Mouse (Mus musculus) intestine, embryonic 14.5 days (tissue): Measurements from ENCODE around the gene Gm4981. TPM values are rescaled to one million over a fixed set of nuclear protein-coding genes. Genes with fewer than 3 reads are reported as not detected.

Experiments
- ATAC-seq: fragments of 200-750 bp; cut with Nextera tagmentation; replicated peaks from 2 replicates; pipeline ENCODE4 v1.8.0; 2017; ENCODE audit warnings: low read depth, moderate number of reproducible peaks, moderate TSS enrichment, moderate library complexity; ENCODE audit not compliant: low FRiP score, low TSS enrichment
- DNase-seq: peaks from one replicate; pipeline ENCODE4 v3.0.0-alpha.2; 2018; ENCODE audit warnings: low spot score
- H3K27ac ChIP-seq: fragments of 300-500 bp; sonication (generic); 2 replicates; pipeline ENCODE4 v1.5.1; 2014; ENCODE audit warnings: low read depth, mild to moderate bottlenecking, control low read depth
- H3K27me3 ChIP-seq: fragments of 300-500 bp; sonication (generic); replicated peaks from 2 replicates; pipeline ENCODE4 v1.6.1; 2014; ENCODE audit warnings: low read length, control low read depth; ENCODE audit not compliant: control insufficient read depth, insufficient read depth
- H3K36me3 ChIP-seq: fragments of 300-500 bp; sonication (generic); 2 replicates; pipeline ENCODE4 v1.6.1; 2014; ENCODE audit warnings: low read length, control low read depth; ENCODE audit not compliant: control insufficient read depth, insufficient read depth
- H3K4me1 ChIP-seq: fragments of 300-500 bp; sonication (generic); replicated peaks from 2 replicates; pipeline ENCODE4 v1.6.1; 2014; ENCODE audit warnings: low read length, control low read depth, mixed read lengths; ENCODE audit not compliant: control insufficient read depth, insufficient read depth
- H3K4me2 ChIP-seq: fragments of 300-500 bp; sonication (generic); 2 replicates; pipeline ENCODE4 v1.6.1; 2014; ENCODE audit warnings: low read length
- H3K4me3 ChIP-seq: fragments of 300-500 bp; sonication (generic); 2 replicates; pipeline ENCODE4 v1.5.1; 2014; ENCODE audit warnings: low read depth, low read length, control low read depth, mixed read lengths
- H3K9ac ChIP-seq: fragments of 300-500 bp; sonication (generic); 2 replicates; pipeline ENCODE4 v1.6.1; 2014; ENCODE audit warnings: mild to moderate bottlenecking, low read length
- H3K9me3 ChIP-seq: fragments of 300-500 bp; sonication (generic); 2 replicates; pipeline ENCODE4 v1.6.1; 2016; ENCODE audit warnings: low read length, control low read depth; ENCODE audit not compliant: control insufficient read depth
- WGBS: fragments of 180-500 bp; shearing (Covaris S2); extraction: QIAGEN DNeasy Blood & Tissue Kit; methylation state at CpG from one replicate; pipeline ENCODE4 v1.1.7; 2014; 5-methylcytosine and 5-hydroxymethylcytosine counted together
- polyA plus RNA-seq: library from polyadenylated mRNA; unstranded; fragments of >200 nt; fragmentation: Nextera tagmentation; extraction: Ambion mirVana; gene quantifications from 2 replicates; pipeline ENCODE4 v1.2.1, GENCODE M21; 2014

Gm4981 gene
- polyA plus RNA-seq, 1 experiment from 2014 or later: not detected

DNA sequence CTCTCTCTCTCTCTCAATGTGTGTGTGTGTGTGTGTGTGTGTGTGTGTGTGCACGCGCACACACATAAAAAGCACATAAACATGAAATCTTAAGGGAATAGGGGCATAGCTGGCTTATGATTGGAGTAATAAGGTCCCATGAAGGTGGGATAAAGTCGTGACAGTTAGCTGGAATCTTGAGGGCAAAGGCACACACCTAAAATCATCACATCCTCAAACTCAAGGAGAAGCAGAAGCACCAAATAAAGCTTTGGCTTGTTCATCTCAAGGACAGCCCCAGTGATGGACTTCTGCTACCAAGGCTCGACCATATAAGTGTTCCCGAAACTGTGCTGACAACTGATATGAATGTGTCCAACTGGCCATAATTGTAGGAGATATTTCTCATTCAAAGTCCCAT, 21.6 kb downstream of the Gm4981 start:
- Histone ChIP-seq H3K4me2 (no peak overlapping the region), H3K27ac (no peak overlapping the region), H3K9ac (no peak overlapping the region), H3K36me3 (no peaks in the 10 kb centered on the region), H3K9me3 (no peaks in the 10 kb centered on the region), H3K4me3 (no peak overlapping the region), H3K4me1 (no peaks in the 10 kb centered on the region), H3K27me3 (no peaks in the 10 kb centered on the region)
- WGBS: 82% methylated on average over 5 of the region's 5 CpGs
- DNase-seq (no peak), ATAC-seq (no peak)

DNA sequence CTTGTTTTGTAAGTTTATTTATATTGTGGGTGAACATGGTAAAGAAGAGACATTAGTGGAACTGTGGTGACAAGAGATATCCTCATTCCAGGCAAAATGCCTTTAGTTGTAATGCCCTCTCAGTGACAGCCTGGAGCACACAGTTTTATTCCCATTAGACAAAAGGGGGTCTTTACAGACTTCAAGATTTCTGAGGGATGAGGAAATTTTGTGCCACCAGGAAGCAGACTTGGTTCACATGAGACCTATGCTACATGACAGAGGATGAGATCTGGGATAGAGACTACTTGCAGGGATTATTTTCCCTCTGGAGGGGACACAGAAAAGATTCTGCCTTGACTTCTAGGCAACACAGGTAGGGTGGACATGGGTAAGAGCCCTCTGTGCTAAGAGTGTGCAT, 22.0 kb downstream of the Gm4981 start:
- H3K36me3 ChIP-seq: no peaks in the 10 kb centered on the region
- H3K27me3 ChIP-seq: no peaks in the 10 kb centered on the region
- DNase-seq (no peak), ATAC-seq (no peak)
- no peak overlapping the region for H3K27ac ChIP-seq
- H3K4me2 ChIP-seq: no peak overlapping the region
- no peak overlapping the region for H3K4me3 ChIP-seq
- no peaks in the 10 kb centered on the region for H3K9me3 ChIP-seq
- no peaks in the 10 kb centered on the region for H3K4me1 ChIP-seq
- H3K9ac ChIP-seq: no peak overlapping the region

DNA sequence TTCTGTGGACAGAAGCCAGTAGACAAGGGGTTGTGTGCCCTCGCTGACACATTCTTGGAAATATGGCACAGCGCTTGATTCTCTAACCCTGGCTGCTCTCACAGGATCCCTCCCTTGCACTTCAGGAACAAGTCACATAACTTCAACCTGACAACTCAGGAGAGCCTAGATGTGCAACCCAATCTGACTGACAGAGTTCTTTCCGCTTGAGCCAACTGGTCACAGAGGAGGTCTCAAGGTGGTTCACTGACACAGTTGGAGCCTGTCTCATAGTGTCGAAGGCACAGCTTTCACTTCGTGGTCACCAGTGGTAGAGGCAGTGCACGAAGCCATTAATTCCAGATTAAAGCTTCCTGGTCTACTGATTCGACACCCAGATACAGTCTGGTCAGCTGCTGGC, 24.3 kb downstream of the Gm4981 start:
- no peak for DNase-seq
- ATAC-seq: no peak
- Histone ChIP-seq H3K27ac (no peak overlapping the region), H3K4me3 (no peak overlapping the region), H3K9me3 (no peaks in the 10 kb centered on the region), H3K36me3 (no peaks in the 10 kb centered on the region), H3K4me2 (no peak overlapping the region), H3K9ac (no peak overlapping the region), H3K27me3 (no peaks in the 10 kb centered on the region), H3K4me1 (no peaks in the 10 kb centered on the region)
- WGBS: 75% methylated on average over 7 of the region's 7 CpGs

DNA sequence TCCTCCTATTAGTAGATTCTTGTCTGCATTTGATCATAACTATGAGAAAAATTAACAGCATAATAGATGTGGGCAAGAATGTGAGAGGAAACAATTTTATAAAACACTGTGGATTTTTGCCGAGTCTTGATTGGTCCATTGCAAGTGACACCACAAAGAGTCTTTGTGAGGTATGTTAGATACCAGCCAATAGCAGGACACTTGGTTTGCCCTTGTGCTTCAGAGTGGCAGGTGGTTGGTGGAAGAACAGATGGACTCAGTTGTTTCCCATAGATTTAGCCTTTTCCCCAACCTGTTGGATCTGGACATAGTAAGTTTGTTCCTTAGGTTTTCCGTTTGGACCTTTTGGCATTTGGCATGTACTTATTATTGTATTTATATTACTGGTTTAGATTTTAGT, 25.3 kb downstream of the Gm4981 start:
- Histone ChIP-seq H3K4me2 (no peak overlapping the region), H3K9me3 (no peaks in the 10 kb centered on the region), H3K4me1 (no peaks in the 10 kb centered on the region), H3K27ac (no peak overlapping the region), H3K4me3 (no peak overlapping the region), H3K9ac (no peak overlapping the region), H3K36me3 (no peaks in the 10 kb centered on the region), H3K27me3 (no peaks in the 10 kb centered on the region)
- DNase-seq (no peak), ATAC-seq (no peak)
- 91% methylated on average over 2 of the region's 2 CpGs for WGBS

DNA sequence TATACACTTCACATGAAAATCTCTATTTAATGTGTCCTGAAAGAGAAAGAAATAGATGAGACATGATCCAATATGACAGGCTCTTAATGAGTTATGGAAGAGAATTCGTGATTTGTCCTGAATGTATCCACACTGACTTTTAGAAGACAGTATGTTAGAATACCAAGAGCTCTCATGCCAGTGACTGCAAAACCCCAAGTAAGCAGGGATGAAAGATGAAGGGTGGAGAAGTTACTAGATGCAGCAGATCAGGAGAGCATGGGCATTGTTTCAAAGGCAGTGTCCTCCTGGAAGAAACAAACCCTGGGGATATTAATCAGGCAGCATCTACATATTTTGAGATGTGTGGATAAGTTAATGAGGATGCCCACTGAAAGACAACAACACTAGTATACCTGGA, 26.0 kb downstream of the Gm4981 start:
- ATAC-seq: no peak
- DNase-seq: no peak
- Histone ChIP-seq H3K9ac (no peak overlapping the region), H3K27ac (no peak overlapping the region), H3K36me3 (no peaks in the 10 kb centered on the region), H3K9me3 (no peaks in the 10 kb centered on the region), H3K27me3 (no peaks in the 10 kb centered on the region), H3K4me1 (no peaks in the 10 kb centered on the region), H3K4me3 (no peak overlapping the region), H3K4me2 (no peak overlapping the region)
- WGBS: 72% methylated on average over 1 of the region's 1 CpGs

DNA sequence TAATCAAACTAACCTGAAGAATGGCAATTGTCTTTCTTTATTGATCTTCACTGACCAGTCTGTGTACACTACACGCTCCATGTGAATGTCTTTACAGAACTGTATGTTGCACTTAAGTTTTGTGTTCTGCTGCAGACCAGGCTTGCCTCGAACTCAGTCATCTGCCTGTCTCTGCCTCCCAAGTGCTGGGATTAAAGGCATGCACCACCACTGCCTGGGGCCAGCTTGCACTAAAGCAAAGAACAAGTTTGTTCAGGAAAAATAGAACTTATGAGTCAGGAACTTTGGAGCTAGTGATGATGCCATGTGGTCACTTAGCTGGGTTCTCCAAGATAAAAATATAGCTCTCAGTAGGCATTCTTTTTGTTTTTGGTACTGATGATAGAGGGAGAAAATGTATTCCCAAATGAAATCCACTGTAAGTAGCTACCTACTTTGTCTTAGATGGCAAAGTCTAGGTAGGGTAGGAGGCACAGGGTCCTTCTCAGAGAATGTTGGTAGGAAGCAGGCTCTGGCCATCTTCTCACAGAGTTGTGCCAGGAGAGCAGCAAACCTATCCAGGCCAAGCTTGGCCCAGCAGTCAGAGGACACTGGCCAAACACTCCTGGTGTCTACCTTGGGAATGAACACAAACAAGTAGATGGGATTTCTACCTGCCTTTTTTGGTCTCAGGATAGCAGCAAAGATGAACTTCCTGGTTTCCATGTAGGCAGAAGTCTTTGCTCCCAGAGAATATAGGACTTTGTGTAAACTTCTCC, 26.6 kb downstream of the Gm4981 start:
- Histone ChIP-seq H3K4me1 (no peaks in the 10 kb centered on the region), H3K9me3 (no peaks in the 10 kb centered on the region), H3K4me2 (no peak overlapping the region), H3K27me3 (no peaks in the 10 kb centered on the region), H3K9ac (no peak overlapping the region), H3K27ac (no peak overlapping the region), H3K36me3 (no peaks in the 10 kb centered on the region), H3K4me3 (no peak overlapping the region)
- ATAC-seq: no peak
- 73% methylated on average over 2 of the region's 2 CpGs for WGBS
- DNase-seq: no peak

DNA sequence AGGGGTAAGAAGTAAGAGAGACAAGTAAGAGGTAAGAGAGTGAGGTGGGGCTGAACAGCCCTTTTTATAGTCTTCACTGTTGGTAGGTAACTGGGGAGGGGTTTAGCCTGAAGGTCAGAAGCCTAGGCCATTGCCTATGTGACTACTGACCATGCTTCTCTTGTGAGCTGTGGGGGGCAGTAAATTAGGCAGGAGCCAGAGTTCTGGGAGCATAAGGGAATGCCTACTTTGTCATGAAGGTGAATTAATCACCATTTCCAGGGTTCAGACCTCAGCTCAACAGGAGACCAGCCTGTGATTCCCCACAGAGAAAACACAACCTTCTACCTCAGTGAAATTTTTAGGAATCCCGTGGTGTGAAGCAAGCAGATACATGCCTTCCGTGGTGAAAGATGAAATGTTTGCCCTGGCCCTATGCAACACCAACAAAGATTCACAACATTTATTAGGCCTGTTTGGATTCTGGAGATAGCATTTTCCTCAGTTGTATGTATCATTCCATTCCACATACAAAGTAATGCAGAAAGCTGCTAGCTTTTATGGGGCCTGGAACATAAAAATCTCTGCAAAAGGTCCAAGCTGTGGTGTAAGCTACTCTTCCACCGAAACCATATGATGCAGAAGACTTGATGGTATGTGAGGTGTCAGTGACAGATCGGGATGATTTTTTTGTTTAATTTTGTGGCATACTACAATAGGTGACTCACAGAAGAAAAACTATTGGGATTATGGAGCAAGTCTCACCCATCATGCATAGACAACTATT, 29.7 kb downstream of the Gm4981 start:
- no peak for ATAC-seq

DNA sequence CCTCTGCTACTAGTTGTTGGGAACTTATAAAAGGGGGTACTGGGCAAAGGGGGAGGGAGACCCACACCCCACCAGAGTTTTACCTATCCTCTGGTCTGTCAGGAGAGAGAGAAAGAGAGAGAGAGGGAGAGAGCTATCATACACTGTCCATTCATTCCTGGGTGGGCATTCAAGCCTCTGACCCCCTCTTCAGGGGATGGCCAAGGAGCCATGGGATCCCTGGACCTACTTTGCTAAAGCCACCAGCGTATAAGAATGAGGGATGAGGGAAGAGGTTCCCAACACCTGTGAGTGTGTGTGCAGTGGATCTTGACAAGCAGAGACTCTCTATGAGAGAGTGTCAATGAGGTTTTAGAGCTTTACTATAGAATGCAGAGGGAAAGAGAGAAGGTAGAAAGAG, 30.5 kb downstream of the Gm4981 start:
- no peak for ATAC-seq
- no peak overlapping the region for H3K4me3 ChIP-seq

More for the DNA sequence above, 29.7 kb downstream of the Gm4981 start:
- H3K4me2 ChIP-seq: no peak overlapping the region
- H3K27me3 ChIP-seq: no peaks in the 10 kb centered on the region
- DNase-seq: no peak
- no peaks in the 10 kb centered on the region for H3K36me3 ChIP-seq
- H3K4me1 ChIP-seq: no peaks in the 10 kb centered on the region
- no peak overlapping the region for H3K27ac ChIP-seq
- H3K9ac ChIP-seq: no peak overlapping the region
- WGBS: 87% methylated on average over 4 of the region's 4 CpGs
- H3K9me3 ChIP-seq: no peaks in the 10 kb centered on the region
- no peak overlapping the region for H3K4me3 ChIP-seq

More for the DNA sequence above, 30.5 kb downstream of the Gm4981 start:
- WGBS: 33% methylated on average over 1 of the region's 1 CpGs
- DNase-seq: no peak
- Histone ChIP-seq H3K36me3 (no peaks in the 10 kb centered on the region), H3K9me3 (no peaks in the 10 kb centered on the region), H3K27ac (no peak overlapping the region), H3K4me1 (no peaks in the 10 kb centered on the region), H3K27me3 (no peaks in the 10 kb centered on the region), H3K9ac (no peak overlapping the region), H3K4me2 (no peak overlapping the region)
